Mouse (Mus musculus): ENCODE data around the gene Gm281. TPM values are rescaled to one million over a fixed set of nuclear protein-coding genes. Genes with fewer than 3 reads are reported as not detected.

Gene Gm281
- polyA plus RNA-seq, 1 experiment from 2014 or later, result not detected

DNA sequence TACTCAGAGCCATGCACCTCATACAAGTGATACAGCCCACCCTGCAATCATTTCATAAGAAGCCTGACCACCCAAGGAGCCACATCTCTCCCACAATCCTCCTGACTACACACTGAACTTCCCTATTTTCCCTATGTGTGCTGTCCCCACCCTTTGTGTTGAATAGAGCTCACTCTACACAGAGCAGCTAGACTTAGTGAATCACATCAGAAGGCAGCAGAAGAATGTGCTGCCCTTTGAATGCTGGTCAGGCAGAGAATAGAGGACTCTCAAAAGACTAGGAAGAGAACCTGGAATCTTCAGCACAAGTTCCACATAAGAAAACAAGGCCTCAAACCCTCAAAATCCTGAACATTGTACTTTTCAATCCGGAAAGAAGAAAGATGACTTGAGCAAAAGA lies 7.8 kb downstream of the Gm281 start:
- Histone ChIP-seq H3K4me3 (ENCODE audit: low read depth, low read length) (no peak overlapping the region), H3K4me2 (ENCODE audit: low read depth, low read length) (no peak overlapping the region), H3K9ac (replicated peaks; ENCODE audit: low read depth, low read length) (no peak overlapping the region), H3K9me3 (ENCODE audit: control insufficient read depth, low read length) (no peaks in the 10 kb centered on the region), H3K36me3 (ENCODE audit: control insufficient read depth, insufficient read depth, low read length) (no peaks in the 10 kb centered on the region), H3K4me1 (ENCODE audit: control insufficient read depth, insufficient read depth, low read length) (no peaks in the 10 kb centered on the region), H3K27me3 (ENCODE audit: control insufficient read depth, insufficient read depth, low read length) (no peaks in the 10 kb centered on the region), H3K27ac (ENCODE audit: low read depth, low read length) (no peak overlapping the region)
- no peak for ATAC-seq (ENCODE audit: low read depth)
- WGBS, result 93% methylated on average over 1 of the region's 1 CpGs

DNA sequence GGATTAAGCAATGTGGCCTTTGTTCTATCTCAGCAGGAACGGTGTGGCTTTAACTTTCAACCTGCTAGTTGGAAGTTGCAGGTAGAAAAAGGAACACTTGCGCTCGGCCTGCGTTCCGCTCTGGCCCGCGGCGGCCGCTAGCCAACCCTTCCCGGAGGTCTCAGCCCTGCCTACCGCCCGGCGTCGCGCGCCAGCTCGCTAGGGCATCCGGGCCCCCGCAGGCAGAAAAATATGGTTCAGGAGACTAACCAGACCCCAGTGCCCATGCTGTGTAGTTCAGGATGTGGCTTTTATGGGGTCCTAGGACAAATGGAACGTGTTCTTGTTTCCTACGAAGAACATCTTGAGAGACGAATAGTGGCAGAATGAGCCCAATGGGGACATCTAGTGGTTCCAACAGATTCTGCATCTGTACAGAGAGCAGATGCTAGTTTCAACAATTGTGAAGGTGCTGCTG lies 12.6 kb downstream of the Gm281 start:
- Histone ChIP-seq H3K4me1 (ENCODE audit: control insufficient read depth, insufficient read depth, low read length) (no peaks in the 10 kb centered on the region), H3K9ac (replicated peaks; ENCODE audit: low read depth, low read length) (peak overlapping the region; percentile 47), H3K9me3 (ENCODE audit: control insufficient read depth, low read length) (no peaks in the 10 kb centered on the region), H3K4me2 (ENCODE audit: low read depth, low read length) (peak overlapping the region; percentile 58), H3K27me3 (ENCODE audit: control insufficient read depth, insufficient read depth, low read length) (no peaks in the 10 kb centered on the region), H3K27ac (ENCODE audit: low read depth, low read length) (no peak overlapping the region), H3K36me3 (ENCODE audit: control insufficient read depth, insufficient read depth, low read length) (no peaks in the 10 kb centered on the region), H3K4me3 (ENCODE audit: low read depth, low read length) (peak overlapping the region; percentile 34)
- 2% methylated on average over 22 of the region's 22 CpGs for WGBS
- peak; percentile 93 for ATAC-seq (ENCODE audit: low read depth)

DNA sequence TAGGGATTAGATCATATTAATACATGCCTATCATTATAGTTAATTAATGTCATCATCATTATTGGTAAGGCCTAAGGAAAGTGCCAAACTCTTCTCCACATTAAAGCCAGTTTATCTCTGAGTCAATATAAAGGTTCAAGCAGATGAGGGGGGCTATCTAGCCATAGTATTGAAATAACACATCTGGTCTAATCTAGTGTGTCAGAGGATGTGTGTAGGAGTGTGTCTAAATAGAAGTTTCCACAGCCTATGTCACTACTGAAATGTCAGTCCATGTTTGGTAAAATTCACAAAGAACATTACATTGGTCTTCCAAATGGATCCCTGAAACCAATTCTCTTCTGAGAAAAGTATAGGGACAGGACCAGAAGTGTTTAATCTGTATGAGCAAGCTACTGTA lies 19.1 kb downstream of the Gm281 start:
- H3K36me3 ChIP-seq (ENCODE audit: control insufficient read depth, insufficient read depth, low read length), result no peaks in the 10 kb centered on the region
- H3K4me2 ChIP-seq (ENCODE audit: low read depth, low read length), result no peak overlapping the region
- no peaks in the 10 kb centered on the region for H3K27me3 ChIP-seq (ENCODE audit: control insufficient read depth, insufficient read depth, low read length)
- no peaks in the 10 kb centered on the region for H3K4me1 ChIP-seq (ENCODE audit: control insufficient read depth, insufficient read depth, low read length)
- no peak overlapping the region for H3K27ac ChIP-seq (ENCODE audit: low read depth, low read length)
- no peaks in the 10 kb centered on the region for H3K9me3 ChIP-seq (ENCODE audit: control insufficient read depth, low read length)
- H3K4me3 ChIP-seq (ENCODE audit: low read depth, low read length), result no peak overlapping the region
- H3K9ac ChIP-seq (replicated peaks; ENCODE audit: low read depth, low read length), result no peak overlapping the region
- ATAC-seq (ENCODE audit: low read depth), result no peak

DNA sequence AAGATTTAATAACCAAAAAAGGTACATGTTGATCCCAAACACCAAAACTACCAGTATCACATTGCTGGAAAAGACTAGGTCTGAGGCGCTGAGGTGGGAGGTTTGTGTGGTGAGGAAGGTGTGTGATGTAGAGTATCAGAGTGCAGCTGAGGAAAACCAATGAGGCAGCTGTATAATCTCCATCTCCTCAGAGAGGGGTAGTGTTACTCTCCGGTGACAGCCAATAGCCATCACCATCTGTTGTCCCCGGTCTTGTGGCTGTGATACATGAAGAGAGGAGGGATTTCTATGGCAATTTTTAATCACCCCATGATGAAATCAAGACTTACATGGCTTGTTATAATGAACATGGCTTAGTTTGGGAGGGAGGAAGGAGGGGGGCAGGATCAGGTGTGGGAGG lies 20.5 kb downstream of the Gm281 start:
- ATAC-seq (ENCODE audit: low read depth), result no peak
- no peak overlapping the region for H3K27ac ChIP-seq (ENCODE audit: low read depth, low read length)
- no peaks in the 10 kb centered on the region for H3K4me1 ChIP-seq (ENCODE audit: control insufficient read depth, insufficient read depth, low read length)
- H3K4me3 ChIP-seq (ENCODE audit: low read depth, low read length), result no peak overlapping the region
- no peak overlapping the region for H3K9ac ChIP-seq (replicated peaks; ENCODE audit: low read depth, low read length)
- no peaks in the 10 kb centered on the region for H3K9me3 ChIP-seq (ENCODE audit: control insufficient read depth, low read length)
- H3K36me3 ChIP-seq (ENCODE audit: control insufficient read depth, insufficient read depth, low read length), result no peaks in the 10 kb centered on the region
- H3K27me3 ChIP-seq (ENCODE audit: control insufficient read depth, insufficient read depth, low read length), result no peaks in the 10 kb centered on the region
- WGBS, result 76% methylated on average over 3 of the region's 3 CpGs
- H3K4me2 ChIP-seq (ENCODE audit: low read depth, low read length), result no peak overlapping the region

DNA sequence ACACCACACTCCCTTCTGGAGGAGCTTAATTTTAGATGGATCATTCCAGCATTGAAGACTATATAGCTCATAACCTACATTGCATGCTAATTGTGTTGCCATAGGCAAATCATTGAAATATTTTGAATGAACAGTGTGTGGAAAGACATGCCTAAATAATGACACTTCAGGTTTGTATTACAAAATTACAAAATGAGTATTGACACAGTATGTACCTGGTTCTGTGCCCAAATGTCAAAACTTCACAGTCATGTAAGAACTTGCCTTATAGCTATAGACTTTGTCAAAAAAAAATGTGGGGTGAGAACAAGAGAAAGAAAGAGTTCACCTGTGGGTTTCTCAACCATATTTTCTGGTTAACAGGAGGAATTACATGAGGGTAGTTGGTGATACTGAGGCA lies 52.9 kb downstream of the Gm281 start:
- no peak for ATAC-seq (ENCODE audit: low read depth)
- no peak overlapping the region for H3K4me3 ChIP-seq (ENCODE audit: low read depth, low read length)
- H3K4me1 ChIP-seq (ENCODE audit: control insufficient read depth, insufficient read depth, low read length), result no peaks in the 10 kb centered on the region
- no peak overlapping the region for H3K9ac ChIP-seq (replicated peaks; ENCODE audit: low read depth, low read length)
- H3K36me3 ChIP-seq (ENCODE audit: control insufficient read depth, insufficient read depth, low read length), result no peaks in the 10 kb centered on the region
- H3K27ac ChIP-seq (ENCODE audit: low read depth, low read length), result no peak overlapping the region
- H3K27me3 ChIP-seq (ENCODE audit: control insufficient read depth, insufficient read depth, low read length), result no peaks in the 10 kb centered on the region
- H3K4me2 ChIP-seq (ENCODE audit: low read depth, low read length), result no peak overlapping the region
- H3K9me3 ChIP-seq (ENCODE audit: control insufficient read depth, low read length), result no peaks in the 10 kb centered on the region

DNA sequence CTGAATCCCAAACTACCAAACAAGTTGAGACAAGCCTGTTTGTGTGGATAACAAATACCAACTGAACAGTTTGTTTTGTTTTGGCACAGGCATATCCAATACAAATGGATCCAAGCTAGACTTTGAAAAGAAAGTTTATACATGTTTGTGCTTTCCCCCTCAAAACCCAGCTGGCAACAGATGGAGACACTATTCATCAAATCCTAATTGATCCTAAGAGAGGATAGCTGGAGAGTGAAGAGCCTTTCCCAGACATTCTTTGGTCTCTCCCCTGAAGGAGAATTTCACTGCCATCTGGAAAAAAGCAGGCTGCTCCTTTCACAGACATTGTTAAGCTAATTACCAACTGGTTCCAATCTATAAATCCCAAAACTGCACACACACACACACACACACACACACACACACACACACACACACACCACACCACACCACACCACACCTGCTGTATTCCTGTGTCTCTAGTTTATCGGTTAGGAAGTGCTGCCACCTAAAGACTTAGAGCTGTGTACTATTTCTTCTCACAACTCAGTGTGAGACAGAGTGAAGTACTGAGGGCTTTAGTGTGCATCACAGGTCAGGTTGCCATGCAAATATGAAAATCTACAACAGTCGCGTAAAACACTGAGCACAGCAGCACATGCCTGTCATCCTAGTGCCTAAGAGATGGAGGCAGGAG lies 101.3 kb downstream of the Gm281 start:
- Histone ChIP-seq H3K9ac (replicated peaks; ENCODE audit: low read depth, low read length) (no peak overlapping the region), H3K4me1 (ENCODE audit: control insufficient read depth, insufficient read depth, low read length) (no peaks in the 10 kb centered on the region), H3K36me3 (ENCODE audit: control insufficient read depth, insufficient read depth, low read length) (no peaks in the 10 kb centered on the region), H3K4me3 (ENCODE audit: low read depth, low read length) (no peak overlapping the region), H3K27me3 (ENCODE audit: control insufficient read depth, insufficient read depth, low read length) (no peaks in the 10 kb centered on the region), H3K4me2 (ENCODE audit: low read depth, low read length) (no peak overlapping the region), H3K9me3 (ENCODE audit: control insufficient read depth, low read length) (no peaks in the 10 kb centered on the region), H3K27ac (ENCODE audit: low read depth, low read length) (no peak overlapping the region)
- peak; percentile 72; the same call in 1 of the 2 replicates for ATAC-seq (ENCODE audit: low read depth)
- WGBS, result 79% methylated on average over 3 of the region's 3 CpGs

DNA sequence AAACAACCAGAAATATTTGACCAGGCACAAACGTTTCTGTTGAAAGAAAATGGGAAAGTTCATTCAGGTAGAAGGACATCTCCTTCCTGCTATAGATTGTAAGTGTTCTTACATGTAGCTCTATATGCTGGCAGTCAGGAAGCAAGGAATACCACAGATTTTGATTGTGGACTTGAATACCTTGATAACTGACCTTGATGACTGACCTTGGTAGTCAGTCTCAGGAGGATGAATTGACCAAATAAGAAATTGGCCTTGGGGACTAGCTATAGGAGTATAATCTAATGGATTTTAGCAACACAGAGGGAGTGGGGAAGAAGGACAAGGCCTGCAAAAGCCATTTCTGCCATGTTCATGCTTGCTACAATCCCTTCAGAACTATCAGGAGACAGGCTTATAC lies 123.8 kb downstream of the Gm281 start:
- no peaks in the 10 kb centered on the region for H3K36me3 ChIP-seq (ENCODE audit: control insufficient read depth, insufficient read depth, low read length)
- H3K4me1 ChIP-seq (ENCODE audit: control insufficient read depth, insufficient read depth, low read length), result no peaks in the 10 kb centered on the region
- no peaks in the 10 kb centered on the region for H3K27me3 ChIP-seq (ENCODE audit: control insufficient read depth, insufficient read depth, low read length)
- WGBS, result 38% methylated on average over 1 of the region's 1 CpGs
- no peak for ATAC-seq (ENCODE audit: low read depth)
- no peak overlapping the region for H3K27ac ChIP-seq (ENCODE audit: low read depth, low read length)
- H3K4me2 ChIP-seq (ENCODE audit: low read depth, low read length), result no peak overlapping the region
- H3K4me3 ChIP-seq (ENCODE audit: low read depth, low read length), result no peak overlapping the region
- H3K9ac ChIP-seq (replicated peaks; ENCODE audit: low read depth, low read length), result no peak overlapping the region
- H3K9me3 ChIP-seq (ENCODE audit: control insufficient read depth, low read length), result no peaks in the 10 kb centered on the region

DNA sequence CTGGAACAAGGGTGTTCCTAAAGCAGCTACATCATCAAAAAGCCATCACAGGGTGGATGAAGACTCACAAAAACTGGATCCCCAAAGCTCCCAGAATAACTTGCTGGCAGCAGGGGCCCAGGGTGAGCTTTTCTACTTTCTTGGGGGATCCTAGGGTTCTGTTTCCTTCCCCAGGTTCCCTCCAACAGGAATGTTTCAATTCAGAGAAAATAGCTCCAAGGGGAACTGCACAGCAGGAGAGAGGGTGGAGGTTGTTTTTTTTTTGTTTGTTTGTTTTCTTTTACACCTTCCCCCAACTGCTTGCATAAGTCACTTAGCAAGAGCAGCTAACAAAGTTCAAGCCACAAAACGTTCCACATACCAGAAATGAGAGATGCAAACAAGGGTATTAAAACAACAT lies 124.3 kb downstream of the Gm281 start:
- H3K4me2 ChIP-seq (ENCODE audit: low read depth, low read length), result no peak overlapping the region
- H3K27ac ChIP-seq (ENCODE audit: low read depth, low read length), result no peak overlapping the region
- H3K27me3 ChIP-seq (ENCODE audit: control insufficient read depth, insufficient read depth, low read length), result no peaks in the 10 kb centered on the region
- no peak overlapping the region for H3K4me3 ChIP-seq (ENCODE audit: low read depth, low read length)
- H3K9ac ChIP-seq (replicated peaks; ENCODE audit: low read depth, low read length), result no peak overlapping the region
- WGBS, result 47% methylated on average over 1 of the region's 1 CpGs
- no peaks in the 10 kb centered on the region for H3K9me3 ChIP-seq (ENCODE audit: control insufficient read depth, low read length)
- no peak for ATAC-seq (ENCODE audit: low read depth)
- no peaks in the 10 kb centered on the region for H3K36me3 ChIP-seq (ENCODE audit: control insufficient read depth, insufficient read depth, low read length)
- no peaks in the 10 kb centered on the region for H3K4me1 ChIP-seq (ENCODE audit: control insufficient read depth, insufficient read depth, low read length)

DNA sequence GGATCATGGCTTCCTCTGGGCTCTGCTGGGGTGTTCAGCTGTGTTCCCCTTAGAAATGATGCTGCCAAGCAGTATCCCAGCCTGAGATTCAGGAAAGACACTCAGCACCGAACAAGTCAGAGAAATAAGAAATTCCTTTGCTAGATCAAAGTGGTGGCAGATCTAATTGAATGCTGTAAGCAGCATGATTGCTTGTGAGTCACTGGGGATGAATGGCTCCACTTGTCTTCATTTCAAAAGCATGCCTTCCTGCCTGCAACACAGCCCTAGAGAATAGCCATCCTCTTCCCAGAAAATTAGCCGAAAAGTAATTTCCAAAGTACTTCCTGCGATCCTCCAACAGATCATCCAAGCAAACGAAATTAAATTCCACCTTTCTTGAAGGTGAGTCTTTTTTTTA lies 131.3 kb downstream of the Gm281 start:
- no peaks in the 10 kb centered on the region for H3K9me3 ChIP-seq (ENCODE audit: control insufficient read depth, low read length)
- 65% methylated on average over 4 of the region's 4 CpGs for WGBS
- no peak overlapping the region for H3K4me2 ChIP-seq (ENCODE audit: low read depth, low read length)
- H3K27me3 ChIP-seq (ENCODE audit: control insufficient read depth, insufficient read depth, low read length), result no peaks in the 10 kb centered on the region
- H3K4me3 ChIP-seq (ENCODE audit: low read depth, low read length), result no peak overlapping the region
- no peak overlapping the region for H3K27ac ChIP-seq (ENCODE audit: low read depth, low read length)
- no peaks in the 10 kb centered on the region for H3K4me1 ChIP-seq (ENCODE audit: control insufficient read depth, insufficient read depth, low read length)
- H3K9ac ChIP-seq (replicated peaks; ENCODE audit: low read depth, low read length), result no peak overlapping the region
- no peaks in the 10 kb centered on the region for H3K36me3 ChIP-seq (ENCODE audit: control insufficient read depth, insufficient read depth, low read length)
- no peak for ATAC-seq (ENCODE audit: low read depth)
